13 mouse cellular contexts compared by ENCODE assay signal in genomic region chr10:8095924-8096323, GRCm38 (mm10).
DNase-seq lines count a peak whose midpoint lies in the region; TF ChIP-seq lines count a peak whose summit lies in the region.
"Had no signal": no experiment of that assay in that cellular context is flagged by ENCODE, and none has a peak within 500 bp of the region (broad histone marks: within the 10 kb centered on the region; RNA-seq: fewer than 3 reads in every experiment).

No protein-coding gene starts in this region.

- no peak for TF ChIP-seq CTCF in kidney, adult 2 months (conservative IDR thresholded peaks at IDR 0.05; ENCODE audit: insufficient read depth, insufficient read length, low read depth, low read length)

- H3K36me3 ChIP-seq in kidney, adult 2 months (ENCODE audit: control insufficient read depth, insufficient read depth, low read length) = no peaks in the 10 kb centered on the region
- H3K36me3 ChIP-seq: heart, embryonic 12.5 days; hindbrain, embryonic 12.5 days; limb, embryonic 10.5 days had no signal

- peak; percentile 20 for DNase-seq in kidney, adult 2 months
- DNase-seq in kidney, postnatal 25 days = no peak
- peak; percentile 35 for DNase-seq in embryo, embryonic 11 days
- peak; percentile 8 for DNase-seq in kidney, postnatal 14 days
- DNase-seq in mesoderm, embryonic 11.5 days (ENCODE audit: low read depth, low spot score) = peak; percentile 57
- DNase-seq in c-Kit-positive CD71-positive TER-119-positive erythroid progenitor cells, embryonic 14.5 days (ENCODE audit: low spot score) = no peak
- no peak for DNase-seq in right cerebral cortex, postnatal 14 days
- DNase-seq in ovary, postnatal 36 days (ENCODE audit: low spot score) = no peak
- DNase-seq: thymus, postnatal 36 days had no signal

- no peaks in the 10 kb centered on the region for H3K27me3 ChIP-seq in kidney, adult 2 months (replicated peaks; ENCODE audit: control insufficient read depth, insufficient read depth, low read length)
- H3K27me3 ChIP-seq: heart, embryonic 12.5 days; hindbrain, embryonic 12.5 days had no signal

- no peaks in the 10 kb centered on the region for H3K4me1 ChIP-seq in kidney, adult 2 months (ENCODE audit: control insufficient read depth, insufficient read depth, low read length)

- no peak overlapping the region for H3K4me3 ChIP-seq in kidney, adult 2 months (ENCODE audit: insufficient read depth, low read depth, low read length)
- H3K4me3 ChIP-seq: heart, embryonic 12.5 days; hindbrain, embryonic 12.5 days; limb, embryonic 10.5 days had no signal

- no peak overlapping the region for H3K27ac ChIP-seq in kidney, adult 2 months (ENCODE audit: insufficient read depth, low read depth, low read length)
- H3K27ac ChIP-seq: hindbrain, embryonic 12.5 days; limb, embryonic 10.5 days; macrophage had no signal

- WGBS in kidney, adult 2 months = 48% methylated on average over 2 of the region's 2 CpGs

- TF ChIP-seq POLR2A in kidney, adult 2 months (IDR thresholded peaks at IDR 0.05; ENCODE audit: low read depth, low read length) = no peak

Comparison
In these comparisons a context has a peak if more than half of its experiments do, and no peak if none do; other contexts are left out.
1. DNase-seq: peak in kidney, adult 2 months (single experiment), embryo, embryonic 11 days (single experiment), kidney, postnatal 14 days (single experiment) and mesoderm, embryonic 11.5 days (single experiment); none in kidney, postnatal 25 days (0 of 2), c-Kit-positive CD71-positive TER-119-positive erythroid progenitor cells, embryonic 14.5 days (single experiment), right cerebral cortex, postnatal 14 days (single experiment) and ovary, postnatal 36 days (single experiment).